Mouse (Mus musculus): ENCODE measurements around the gene Psmb5. TPM values are rescaled to one million over a fixed set of nuclear protein-coding genes. Genes with fewer than 3 reads are reported as not detected.

Psmb5 gene
- polyA plus RNA-seq, 2 experiments = 111 to 205 TPM

GRCm38 (mm10) chr14:54572790-54573736, 44.8 kb downstream of the Psmb5 start:
- H3K9me3 ChIP-seq (ENCODE audit: control insufficient read depth, low read length) = no peaks in the 10 kb centered on the region
- H3K27me3 ChIP-seq (ENCODE audit: control insufficient read depth, insufficient read depth, low read length) = peaks cover 48% of the 10 kb centered on the region
- H3K4me3 ChIP-seq (ENCODE audit: insufficient read depth in 1 of 2, low read depth in 2 of 2, low read length in 2 of 2) = no peak overlapping the region
- no peak overlapping the region for H3K9ac ChIP-seq (replicated peaks)
- H3K27ac ChIP-seq = no peak overlapping the region
- no peaks in the 10 kb centered on the region for H3K36me3 ChIP-seq (replicated peaks; ENCODE audit: control insufficient read depth, insufficient read depth, low read depth)
- ATAC-seq (ENCODE audit: insufficient read depth) (peak; percentile 23; the same call in 1 of the 2 replicates), DNase-seq (ENCODE audit: low read depth in 3 of 3, low spot score in 3 of 3) (no peak)
- no peak for TF ChIP-seq EP300 (IDR thresholded peaks at IDR 0.05; ENCODE audit: low read depth)
- TF ChIP-seq CTCF (IDR thresholded peaks at IDR 0.05; ENCODE audit: low read depth) = no peak
- H3K4me2 ChIP-seq (ENCODE audit: low read depth) = peak overlapping the region; percentile 28
- H3K4me1 ChIP-seq (replicated peaks; ENCODE audit: control insufficient read depth in 2 of 2, insufficient read depth in 2 of 2, low read length in 1 of 2) = peaks cover 4 to 18% of the 10 kb centered on the region in 2 experiments; a peak in 3 of 4 replicates
- 31% methylated on average over 14 of the region's 14 CpGs for WGBS (ENCODE audit: insufficient replicate concordance)

GRCm38 (mm10) chr14:54572122-54572521, 45.7 kb downstream of the Psmb5 start:
- Histone ChIP-seq H3K27me3 (ENCODE audit: control insufficient read depth, insufficient read depth, low read length) (peaks cover 39% of the 10 kb centered on the region), H3K9ac (replicated peaks) (no peak overlapping the region)

DNA sequence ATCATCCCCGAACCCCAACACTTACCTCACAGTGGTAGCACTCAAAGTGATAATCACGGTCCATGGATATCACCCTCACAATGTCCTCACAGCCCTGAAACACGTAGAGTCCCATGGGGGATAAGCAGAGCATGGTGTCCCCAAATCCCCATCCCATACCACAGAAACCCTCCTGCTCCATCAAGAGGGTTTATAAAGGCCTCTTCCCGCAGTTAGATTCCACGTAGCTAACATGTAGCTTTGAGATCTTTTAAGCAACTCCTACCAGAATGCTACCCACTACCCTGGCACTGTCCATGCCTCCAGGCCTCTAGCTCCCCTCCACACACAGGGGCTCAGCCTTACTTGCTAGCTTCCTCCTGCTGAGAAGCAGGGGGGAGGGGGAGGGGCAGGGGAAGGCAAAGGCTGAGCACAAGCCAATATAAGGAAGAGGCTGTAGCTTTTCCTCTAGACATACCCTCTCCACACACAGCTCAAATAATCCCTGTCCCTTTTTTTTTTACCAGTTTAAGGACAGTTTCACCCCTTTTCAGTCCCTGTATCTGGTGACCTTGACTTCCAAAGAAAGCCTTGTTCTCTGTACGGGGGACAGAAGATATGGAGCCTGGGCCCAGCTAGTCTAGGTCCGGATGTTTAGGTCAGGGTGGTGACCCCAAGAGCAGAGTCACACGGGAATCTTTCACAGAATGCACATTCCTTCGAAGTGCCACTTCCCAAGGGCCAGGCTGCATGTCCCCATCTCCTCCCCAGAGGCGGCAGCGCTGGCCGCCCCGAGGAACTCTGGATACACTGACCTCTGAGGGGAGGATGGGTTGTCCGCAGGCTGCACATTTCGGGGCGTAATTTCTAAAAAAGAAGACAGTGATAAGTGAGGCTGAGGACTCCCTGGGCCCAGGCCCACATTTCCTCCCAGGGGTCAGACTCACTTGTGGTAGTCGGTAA, 48.1 kb downstream of the Psmb5 start:
- ATAC-seq (ENCODE audit: insufficient read depth) (0 out of 2 replicates have a peak, but pooled peaks have one; percentile 4), DNase-seq (ENCODE audit: low read depth in 3 of 3, low spot score in 3 of 3) (no peak)
- no peaks in the 10 kb centered on the region for H3K36me3 ChIP-seq (replicated peaks; ENCODE audit: control insufficient read depth, insufficient read depth, low read depth)
- no peak overlapping the region for H3K27ac ChIP-seq
- 69% methylated on average over 17 of the region's 17 CpGs for WGBS (ENCODE audit: insufficient replicate concordance)
- no peak overlapping the region for H3K4me3 ChIP-seq (ENCODE audit: insufficient read depth in 1 of 2, low read depth in 2 of 2, low read length in 2 of 2)
- peaks cover 15% of the 10 kb centered on the region for H3K27me3 ChIP-seq (ENCODE audit: control insufficient read depth, insufficient read depth, low read length)
- H3K9me3 ChIP-seq (ENCODE audit: control insufficient read depth, low read length) = no peaks in the 10 kb centered on the region
- H3K9ac ChIP-seq (replicated peaks) = no peak overlapping the region
- no peak overlapping the region for H3K4me2 ChIP-seq (ENCODE audit: low read depth)
- TF ChIP-seq CTCF (IDR thresholded peaks at IDR 0.05; ENCODE audit: low read depth) (no peak), EP300 (IDR thresholded peaks at IDR 0.05; ENCODE audit: low read depth) (no peak)
- H3K4me1 ChIP-seq (replicated peaks; ENCODE audit: control insufficient read depth in 2 of 2, insufficient read depth in 2 of 2, low read length in 1 of 2) = peaks cover 4 to 16% of the 10 kb centered on the region in 2 experiments; a peak in 3 of 4 replicates

More at GRCm38 (mm10) chr14:54572122-54572521, 45.7 kb downstream of the Psmb5 start:
- ATAC-seq (ENCODE audit: insufficient read depth) (no peak), DNase-seq (ENCODE audit: low read depth in 3 of 3, low spot score in 3 of 3) (no peak)
- peaks cover 4 to 16% of the 10 kb centered on the region in 2 experiments; a peak in 3 of 4 replicates for H3K4me1 ChIP-seq (replicated peaks; ENCODE audit: control insufficient read depth in 2 of 2, insufficient read depth in 2 of 2, low read length in 1 of 2)
- no peak overlapping the region for H3K4me2 ChIP-seq (ENCODE audit: low read depth)
- no peak overlapping the region for H3K27ac ChIP-seq
- H3K36me3 ChIP-seq (replicated peaks; ENCODE audit: control insufficient read depth, insufficient read depth, low read depth) = no peaks in the 10 kb centered on the region
- H3K9me3 ChIP-seq (ENCODE audit: control insufficient read depth, low read length) = no peaks in the 10 kb centered on the region
- no peak overlapping the region for H3K4me3 ChIP-seq (ENCODE audit: insufficient read depth in 1 of 2, low read depth in 2 of 2, low read length in 2 of 2)
- TF ChIP-seq EP300 (IDR thresholded peaks at IDR 0.05; ENCODE audit: low read depth) = no peak
- no peak for TF ChIP-seq CTCF (IDR thresholded peaks at IDR 0.05; ENCODE audit: low read depth)
- WGBS (ENCODE audit: insufficient replicate concordance) = 70% methylated on average over 4 of the region's 4 CpGs

- ATAC-seq (ENCODE audit: insufficient read depth) = no peak
- H3K36me3 ChIP-seq (replicated peaks; ENCODE audit: control insufficient read depth, insufficient read depth, low read depth) = no peaks in the 10 kb centered on the region
- H3K9ac ChIP-seq (replicated peaks) = no peak overlapping the region
- peaks cover 6% of the 10 kb centered on the region for H3K27me3 ChIP-seq (ENCODE audit: control insufficient read depth, insufficient read depth, low read length)
- H3K4me3 ChIP-seq (ENCODE audit: insufficient read depth in 1 of 2, low read depth in 2 of 2, low read length in 2 of 2) = no peak overlapping the region
- no peaks in the 10 kb centered on the region for H3K9me3 ChIP-seq (ENCODE audit: control insufficient read depth, low read length)
- no peak overlapping the region for H3K27ac ChIP-seq
- peak in 2 of 3 experiments; percentile 49 to 55 for DNase-seq (ENCODE audit: low read depth in 3 of 3, low spot score in 3 of 3)
- WGBS (ENCODE audit: insufficient replicate concordance) = 62% methylated on average over 15 of the region's 15 CpGs
- TF ChIP-seq CTCF (IDR thresholded peaks at IDR 0.05; ENCODE audit: low read depth) (peak; percentile 87), EP300 (IDR thresholded peaks at IDR 0.05; ENCODE audit: low read depth) (no peak)
- peaks cover 3 to 13% of the 10 kb centered on the region in 2 experiments; a peak in 3 of 4 replicates for H3K4me1 ChIP-seq (replicated peaks; ENCODE audit: control insufficient read depth in 2 of 2, insufficient read depth in 2 of 2, low read length in 1 of 2)
- H3K4me2 ChIP-seq (ENCODE audit: low read depth) = no peak overlapping the region
These were observed 49.0 kb downstream of the Psmb5 start for GRCm38 (mm10) chr14:54568694-54569414.

MicroRNA genes within 50 kb of the gene (microRNA counts, 519-probe panel; counts per million panel counts)
- microRNA mmu-miR-686 = 69.9 counts per million

Small RNA genes within 50 kb of the gene (microRNA-seq; reads per million reads assigned to microRNA genes)
- gene Mir686 (not detected), gene Mir6948 (not detected)

Other genes with a start within 250 kb of the Psmb5 start
- gene Slc7a7, start 200.2 kb downstream of the Psmb5 start, polyA plus RNA-seq (2012; rRNA removed) = 7.8 and 8.7 TPM in 2 replicates
- 4.9 and 6.2 TPM in 2 replicates for gene Slc7a7, start 200.2 kb downstream of the Psmb5 start, polyA plus RNA-seq (2014; fragmentation: Nextera tagmentation; extraction: Ambion mirVana)
- 107 and 177 TPM in 2 replicates for gene Mrpl52, start 191.1 kb downstream of the Psmb5 start, polyA plus RNA-seq (2012; rRNA removed)
- gene Mrpl52, start 191.1 kb downstream of the Psmb5 start, polyA plus RNA-seq (2014; fragmentation: Nextera tagmentation; extraction: Ambion mirVana) = 218 and 228 TPM in 2 replicates
- 17.7 and 19.0 TPM in 2 replicates for gene Mmp14, start 186.4 kb downstream of the Psmb5 start, polyA plus RNA-seq (2012; rRNA removed)
- 14.4 and 15.5 TPM in 2 replicates for gene Mmp14, start 186.4 kb downstream of the Psmb5 start, polyA plus RNA-seq (2014; fragmentation: Nextera tagmentation; extraction: Ambion mirVana)
- 12.8 and 12.9 TPM in 2 replicates for gene Lrp10, start 153.9 kb downstream of the Psmb5 start, polyA plus RNA-seq (2012; rRNA removed)
- gene Lrp10, start 153.9 kb downstream of the Psmb5 start, polyA plus RNA-seq (2014; fragmentation: Nextera tagmentation; extraction: Ambion mirVana) = 11.1 and 17.2 TPM in 2 replicates
- 0.09 and 0.12 TPM in 2 replicates for gene Rem2, start 141.9 kb downstream of the Psmb5 start, polyA plus RNA-seq (2012; rRNA removed)
- 0.05 TPM in 1 of 2 replicates, not detected in the other for gene Rem2, start 141.9 kb downstream of the Psmb5 start, polyA plus RNA-seq (2014; fragmentation: Nextera tagmentation; extraction: Ambion mirVana)
- gene Prmt5, start 100.5 kb downstream of the Psmb5 start, polyA plus RNA-seq (2012; rRNA removed) = 23.1 and 24.5 TPM in 2 replicates
- gene Prmt5, start 100.5 kb downstream of the Psmb5 start, polyA plus RNA-seq (2014; fragmentation: Nextera tagmentation; extraction: Ambion mirVana) = 26.8 and 28.5 TPM in 2 replicates
- gene Haus4, start 63.4 kb downstream of the Psmb5 start, polyA plus RNA-seq (2012; rRNA removed) = 16.5 and 24.2 TPM in 2 replicates
- gene Haus4, start 63.4 kb downstream of the Psmb5 start, polyA plus RNA-seq (2014; fragmentation: Nextera tagmentation; extraction: Ambion mirVana) = 31.6 and 33.7 TPM in 2 replicates
- gene Ajuba, start 40.5 kb downstream of the Psmb5 start, polyA plus RNA-seq (2012; rRNA removed) = 3.7 TPM in 2 replicates
- 1.0 and 1.8 TPM in 2 replicates for gene Ajuba, start 40.5 kb downstream of the Psmb5 start, polyA plus RNA-seq (2014; fragmentation: Nextera tagmentation; extraction: Ambion mirVana)
- gene 4931414P19Rik, start 12.0 kb downstream of the Psmb5 start, polyA plus RNA-seq (2012; rRNA removed) = 2.2 and 4.3 TPM in 2 replicates
- 1.1 and 1.9 TPM in 2 replicates for gene 4931414P19Rik, start 12.0 kb downstream of the Psmb5 start, polyA plus RNA-seq (2014; fragmentation: Nextera tagmentation; extraction: Ambion mirVana)
- not detected in 2 replicates for gene Psmb11, start 3.4 kb upstream of the Psmb5 start, polyA plus RNA-seq (2012; rRNA removed)
- gene Psmb11, start 3.4 kb upstream of the Psmb5 start, polyA plus RNA-seq (2014; fragmentation: Nextera tagmentation; extraction: Ambion mirVana) = 0.03 TPM in 1 of 2 replicates, not detected in the other
- gene Gm17606, start 22.9 kb upstream of the Psmb5 start, polyA plus RNA-seq (2012; rRNA removed) = not detected in 2 replicates
- gene Gm17606, start 22.9 kb upstream of the Psmb5 start, polyA plus RNA-seq (2014; fragmentation: Nextera tagmentation; extraction: Ambion mirVana) = not detected in 2 replicates
- 1.4 and 1.6 TPM in 2 replicates for gene Cdh24, start 23.3 kb upstream of the Psmb5 start, polyA plus RNA-seq (2012; rRNA removed)
- 0.08 and 0.13 TPM in 2 replicates for gene Cdh24, start 23.3 kb upstream of the Psmb5 start, polyA plus RNA-seq (2014; fragmentation: Nextera tagmentation; extraction: Ambion mirVana)
- 29.6 and 33.6 TPM in 2 replicates for gene 1700123O20Rik, start 68.2 kb upstream of the Psmb5 start, polyA plus RNA-seq (2012; rRNA removed)
- gene 1700123O20Rik, start 68.2 kb upstream of the Psmb5 start, polyA plus RNA-seq (2014; fragmentation: Nextera tagmentation; extraction: Ambion mirVana) = 39.9 and 42.8 TPM in 2 replicates
- 43.5 and 64.5 TPM in 2 replicates for gene Acin1, start 68.9 kb upstream of the Psmb5 start, polyA plus RNA-seq (2012; rRNA removed)
- 43.2 and 47.9 TPM in 2 replicates for gene Acin1, start 68.9 kb upstream of the Psmb5 start, polyA plus RNA-seq (2014; fragmentation: Nextera tagmentation; extraction: Ambion mirVana)
- 0.01 and 0.03 TPM in 2 replicates for gene Gm29776, start 80.8 kb upstream of the Psmb5 start, polyA plus RNA-seq (2012; rRNA removed)
- 0.06 TPM in 1 of 2 replicates, not detected in the other for gene Gm29776, start 80.8 kb upstream of the Psmb5 start, polyA plus RNA-seq (2014; fragmentation: Nextera tagmentation; extraction: Ambion mirVana)
- gene Cebpe, start 94.2 kb upstream of the Psmb5 start, polyA plus RNA-seq (2012; rRNA removed) = 5.4 and 6.3 TPM in 2 replicates
- gene Cebpe, start 94.2 kb upstream of the Psmb5 start, polyA plus RNA-seq (2014; fragmentation: Nextera tagmentation; extraction: Ambion mirVana) = 4.3 and 5.1 TPM in 2 replicates
- gene Slc7a8, start 163.9 kb upstream of the Psmb5 start, polyA plus RNA-seq (2012; rRNA removed) = 3.3 and 3.6 TPM in 2 replicates
- gene Slc7a8, start 163.9 kb upstream of the Psmb5 start, polyA plus RNA-seq (2014; fragmentation: Nextera tagmentation; extraction: Ambion mirVana) = 3.7 and 3.9 TPM in 2 replicates
- not detected in 2 replicates for gene Rnf212b, start 196.1 kb upstream of the Psmb5 start, polyA plus RNA-seq (2012; rRNA removed)
- not detected in 2 replicates for gene Rnf212b, start 196.1 kb upstream of the Psmb5 start, polyA plus RNA-seq (2014; fragmentation: Nextera tagmentation; extraction: Ambion mirVana)